Mouse (Mus musculus): ENCODE measurements at regions not wholly inside any gene's neighbourhood (a gene's known extent, or its start where the extent isn't known, plus 50 kb on each side); places are given as distances from the start of the nearest gene placed in this dataset.

DNA sequence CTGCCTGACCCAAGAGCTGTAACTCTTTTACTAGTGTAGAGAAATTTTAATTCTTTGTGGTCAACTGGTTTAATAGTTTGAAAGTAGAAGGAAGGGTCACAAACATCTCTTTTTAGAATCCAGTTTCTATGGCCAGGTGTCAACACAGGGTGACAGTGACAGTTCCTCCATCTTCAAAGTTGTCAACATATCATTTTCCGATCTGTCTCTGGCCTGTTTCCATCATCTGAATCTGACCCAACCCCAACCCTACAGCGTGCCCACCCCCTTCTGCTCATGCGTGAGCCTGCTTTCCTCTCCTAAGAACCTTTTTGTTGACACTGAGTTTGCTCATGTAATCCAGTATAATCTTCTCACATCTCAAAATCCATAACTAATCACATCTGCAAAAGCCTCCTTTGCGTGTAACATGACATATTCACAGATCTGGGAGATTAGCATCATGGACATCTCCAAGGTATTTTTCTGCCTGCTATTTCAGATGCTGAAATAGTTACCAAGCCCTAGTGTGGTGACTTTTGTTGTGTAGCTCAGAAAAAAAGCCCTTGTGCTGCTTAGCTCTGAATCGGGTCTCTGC, 168.4 kb downstream of the B3gnt2 start:
- DNase-seq (ENCODE audit: low read depth): no peak

DNA sequence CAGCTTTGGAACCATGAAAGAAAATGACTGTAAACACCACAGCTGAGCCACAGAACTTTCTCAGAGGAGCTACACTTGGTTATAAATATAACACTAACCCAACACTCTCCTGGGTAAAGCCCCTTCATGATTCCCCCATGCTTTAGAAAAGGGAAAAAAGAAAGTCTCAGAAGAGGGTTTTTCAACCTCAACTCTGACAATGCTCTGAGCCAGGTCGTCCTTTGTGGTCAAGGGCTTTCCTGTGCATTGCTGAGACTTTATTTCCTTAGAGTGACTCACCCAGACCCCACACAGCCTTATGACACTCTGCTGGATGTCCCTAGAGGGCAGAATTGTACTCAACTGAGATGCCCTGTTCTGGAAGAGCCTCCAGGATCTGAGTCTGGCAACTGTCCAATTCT, 167.8 kb downstream of the B3gnt2 start:
- DNase-seq (ENCODE audit: low read depth): peak; percentile 83

- DNase-seq (ENCODE audit: low read depth): no peak
Observed at GRCm38 (mm10) chr11:22693376-22693775, 167.4 kb downstream of the B3gnt2 start.

DNA sequence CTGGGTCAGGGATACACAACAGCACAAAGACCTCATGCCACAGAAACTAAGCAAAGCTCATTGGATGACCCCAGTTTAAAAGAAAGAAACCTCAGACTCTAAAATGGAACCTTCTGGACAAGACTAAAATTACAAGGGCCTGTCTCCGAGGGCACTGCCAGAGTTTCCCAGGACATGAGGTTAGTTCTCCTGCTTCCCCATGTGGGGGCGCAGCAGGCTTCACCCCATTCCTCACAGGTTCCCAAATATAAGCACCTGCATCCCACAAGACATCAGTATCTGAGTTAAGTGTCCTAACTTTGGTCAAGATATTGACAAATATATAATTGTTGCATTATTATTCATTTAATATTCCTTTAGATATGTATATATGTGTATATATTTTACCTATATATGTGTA, 166.8 kb downstream of the B3gnt2 start:
- DNase-seq (ENCODE audit: low read depth): no peak

DNA sequence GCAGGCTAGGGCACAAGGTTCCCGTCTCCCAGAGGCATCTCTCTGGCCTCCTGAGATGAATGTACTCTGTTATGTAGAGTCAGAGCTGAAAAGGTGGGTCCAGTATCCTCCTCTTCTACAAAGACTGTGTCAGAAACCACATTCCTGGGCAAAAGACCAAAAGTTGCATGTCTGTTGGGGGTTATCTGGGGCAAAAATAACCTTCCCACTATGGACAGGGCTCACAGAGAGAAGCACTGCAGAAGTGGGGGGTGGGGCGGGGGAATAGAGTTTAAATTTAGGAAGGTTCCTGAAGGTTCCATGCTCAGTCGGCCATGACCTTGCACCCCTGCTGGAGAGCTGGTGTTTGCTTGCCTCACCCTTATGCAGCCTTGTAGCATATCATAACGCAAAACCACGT, 165.9 kb downstream of the B3gnt2 start:
- no peak for DNase-seq (ENCODE audit: low read depth)

- no peak for DNase-seq (ENCODE audit: low read depth)
Observed at GRCm38 (mm10) chr11:22695237-22695636, 165.5 kb downstream of the B3gnt2 start.

DNA sequence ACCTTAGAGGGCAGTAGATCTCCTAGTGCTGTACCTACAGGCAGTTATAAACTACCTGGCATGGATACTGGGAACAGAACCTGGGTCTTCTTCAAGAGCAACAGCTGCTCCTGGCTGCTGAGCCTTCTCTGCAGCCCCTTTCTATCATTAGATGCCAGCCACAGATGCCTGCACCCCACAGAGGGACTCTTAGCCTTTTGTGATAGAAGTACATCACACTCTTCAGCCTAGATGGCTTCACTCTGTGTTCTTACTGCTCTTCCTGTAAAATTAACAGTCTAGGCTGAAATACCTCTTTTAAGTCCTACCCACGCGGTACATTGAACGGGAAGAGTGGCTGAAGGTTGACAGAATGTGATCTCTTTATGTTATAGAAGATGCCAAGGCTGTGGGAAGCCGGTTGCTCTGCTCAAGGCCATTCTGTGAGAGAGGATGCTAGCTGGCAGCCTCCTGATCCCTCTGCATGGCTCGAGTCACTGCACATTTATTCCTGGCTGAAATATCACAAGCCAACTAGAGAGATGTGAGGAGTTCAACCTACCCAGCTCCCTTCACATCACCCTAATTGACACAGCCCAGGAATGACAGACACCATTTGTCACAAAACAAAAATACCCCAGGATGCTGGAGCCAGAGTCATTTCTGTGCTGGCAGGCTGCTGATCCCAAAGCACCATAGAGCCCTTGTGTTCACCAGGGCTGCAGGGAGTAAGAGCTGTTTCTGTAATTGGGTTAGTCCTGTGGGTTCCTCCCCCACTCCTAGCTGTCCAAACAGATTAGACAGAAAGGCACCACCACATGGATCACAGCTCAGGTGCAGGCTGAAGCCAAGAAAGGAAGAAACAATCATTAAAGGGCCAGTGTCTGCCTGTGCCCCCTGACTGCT, 162.5 kb downstream of the B3gnt2 start:
- DNase-seq (ENCODE audit: low read depth): no peak

DNA sequence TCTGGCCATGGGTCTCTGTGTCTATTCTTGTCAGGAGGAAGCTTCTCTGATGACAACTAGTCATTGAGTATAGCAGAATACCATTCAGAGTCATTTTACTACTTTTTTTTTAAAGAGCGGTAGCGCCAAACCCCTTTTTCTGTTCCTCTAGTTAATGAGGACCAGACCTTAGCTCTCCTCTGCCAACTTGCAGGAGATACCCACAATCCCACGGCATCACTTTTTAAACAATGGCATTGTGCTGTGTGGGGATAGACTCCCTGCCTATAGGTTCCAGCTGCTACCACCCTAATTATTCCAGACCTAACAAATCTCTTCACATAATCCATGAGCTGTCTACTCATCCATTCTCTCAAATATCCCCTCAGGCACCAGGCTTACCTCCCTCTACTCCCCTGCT, 154.7 kb downstream of the B3gnt2 start:
- no peak for DNase-seq (ENCODE audit: low read depth)
